Mouse (Mus musculus): ENCODE data around the gene Mob3a. TPM values are rescaled to one million over a fixed set of nuclear protein-coding genes. Genes with fewer than 3 reads are reported as not detected.

Mob3a gene
- total and polyA plus RNA-seq, 3 experiments = 56.9 to 84.2 (median 71.4) TPM

DNA sequence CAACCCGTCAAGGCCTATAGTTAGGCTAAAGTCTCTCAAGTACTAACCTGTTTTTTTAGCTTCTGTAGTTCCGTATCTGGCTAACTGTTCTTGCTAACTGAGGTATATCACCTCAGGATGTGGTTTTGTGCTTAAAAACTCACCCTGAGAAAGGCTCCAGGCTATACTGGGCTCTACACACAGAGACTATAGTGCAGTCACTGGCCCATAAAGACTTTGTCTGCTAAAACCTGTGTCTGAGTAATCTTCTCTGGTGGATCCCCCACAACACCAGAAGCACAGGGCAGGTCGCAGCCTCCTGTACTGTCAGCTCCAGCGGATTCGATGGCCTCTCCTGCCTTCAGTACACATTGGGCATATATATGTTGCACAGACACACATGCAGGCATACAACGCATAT, 19.8 kb downstream of the Mob3a start:
- no peaks in the 10 kb centered on the region for H3K9me3 ChIP-seq (replicated peaks; ENCODE audit: low read length)
- H3K27me3 ChIP-seq (replicated peaks) = no peaks in the 10 kb centered on the region
- H3K4me1 ChIP-seq (ENCODE audit: control insufficient read depth in 1 of 2, insufficient read depth in 2 of 2) = peaks cover 20 to 70% of the 10 kb centered on the region in 2 experiments
- peak; percentile 72 for DNase-seq (ENCODE audit: extremely low read depth)
- dilution Hi-C loops (cut with MboI; ENCODE audit: extremely low pct_ligation_motif_present, extremely low pct_unique_long_range_greater_than_20kb, low sequenced_read_pairs) (no loop called here), in situ Hi-C loops (cut with MboI; ENCODE audit: low pct_ligation_motif_present, low pct_unique_long_range_greater_than_20kb, low sequenced_read_pairs) (loop anchor here (5.0 to 25.0 kb wide), 2 partner anchors 70 to 245 kb away; partner anchors contain the start of gene Tcf3)
- H3K36me3 ChIP-seq (replicated peaks in 1 of 2; ENCODE audit: control insufficient read depth in 1 of 2, insufficient read depth in 1 of 2, low read length in 1 of 2) = peaks cover 22 to 42% of the 10 kb centered on the region in 2 experiments
- no peak overlapping the region for H3K4me2 ChIP-seq (ENCODE audit: insufficient read depth, low read depth, poor library complexity, severe bottlenecking)
- H3K9ac ChIP-seq (ENCODE audit: insufficient read depth, low read depth) = no peak overlapping the region
- no peak overlapping the region for H3K4me3 ChIP-seq (replicated peaks in 1 of 3; ENCODE audit: low read depth in 2 of 3, low read length in 2 of 3, poor library complexity in 1 of 3)
- TF ChIP-seq ETS1 (conservative IDR thresholded peaks at IDR 0.05; ENCODE audit: low read depth, low read length) = 0 out of 2 replicates have a peak, but pooled peaks have one; percentile 27
- TF ChIP-seq TBP (conservative IDR thresholded peaks at IDR 0.05; ENCODE audit: low read depth, low read length) = no peak
- H3K27ac ChIP-seq (ENCODE audit: insufficient read depth, low read depth) = no peak overlapping the region
- no peaks in the 10 kb centered on the region for H3K79me2 ChIP-seq (replicated peaks; ENCODE audit: control insufficient read depth, extremely low read depth, insufficient read depth, poor library complexity, severe bottlenecking)

DNA sequence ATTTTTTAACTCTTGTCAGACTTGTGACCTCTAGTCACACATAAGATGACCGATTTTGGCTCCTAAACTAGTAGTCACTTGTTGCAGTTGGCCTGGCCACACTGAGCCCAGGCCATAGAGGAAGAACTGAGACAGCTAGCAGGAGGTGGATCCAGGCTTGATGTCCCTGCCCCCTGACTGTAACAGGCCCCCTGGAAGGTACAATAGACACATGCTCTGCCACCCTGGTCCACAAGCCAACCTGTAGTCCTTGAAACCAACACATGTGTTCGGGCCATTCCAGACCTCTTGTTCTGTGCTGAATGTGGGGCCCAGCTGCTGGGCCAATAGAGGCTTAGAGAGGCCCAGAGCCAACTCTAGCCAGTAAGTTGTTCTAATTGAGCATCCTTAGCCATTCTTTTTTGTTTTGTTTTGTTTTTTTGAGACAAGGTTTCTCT, 21.5 kb downstream of the Mob3a start:
- H3K9ac ChIP-seq (ENCODE audit: insufficient read depth, low read depth) = no peak overlapping the region
- no peak for DNase-seq (ENCODE audit: extremely low read depth)
- peak overlapping the region; percentile 59 for H3K27ac ChIP-seq (ENCODE audit: insufficient read depth, low read depth)
- no peak overlapping the region for H3K4me3 ChIP-seq (replicated peaks in 1 of 3; ENCODE audit: low read depth in 2 of 3, low read length in 2 of 3, poor library complexity in 1 of 3)
- peaks cover 7% of the 10 kb centered on the region for H3K79me2 ChIP-seq (replicated peaks; ENCODE audit: control insufficient read depth, extremely low read depth, insufficient read depth, poor library complexity, severe bottlenecking)
- in situ Hi-C loops (cut with MboI; ENCODE audit: low pct_ligation_motif_present, low pct_unique_long_range_greater_than_20kb, low sequenced_read_pairs) (loop anchor here (5.0 to 25.0 kb wide), 2 partner anchors 68 to 243 kb away; partner anchors contain the start of gene Tcf3), dilution Hi-C loops (cut with MboI; ENCODE audit: extremely low pct_ligation_motif_present, extremely low pct_unique_long_range_greater_than_20kb, low sequenced_read_pairs) (no loop called here)
- H3K9me3 ChIP-seq (replicated peaks; ENCODE audit: low read length) = no peaks in the 10 kb centered on the region
- peaks cover 20 to 69% of the 10 kb centered on the region in 2 experiments for H3K4me1 ChIP-seq (ENCODE audit: control insufficient read depth in 1 of 2, insufficient read depth in 2 of 2)
- no peak overlapping the region for H3K4me2 ChIP-seq (ENCODE audit: insufficient read depth, low read depth, poor library complexity, severe bottlenecking)
- H3K36me3 ChIP-seq (replicated peaks in 1 of 2; ENCODE audit: control insufficient read depth in 1 of 2, insufficient read depth in 1 of 2, low read length in 1 of 2) = peaks cover 5 to 24% of the 10 kb centered on the region in 2 experiments
- no peak for TF ChIP-seq SIN3A (IDR thresholded peaks at IDR 0.05; ENCODE audit: low read length)
- no peak for TF ChIP-seq NELFE (IDR thresholded peaks at IDR 0.05; ENCODE audit: low read depth, low read length)
- TF ChIP-seq SMC3 (IDR thresholded peaks at IDR 0.05; ENCODE audit: low read depth, low read length) = no peak
- TF ChIP-seq POLR2AphosphoS2 (IDR thresholded peaks at IDR 0.05; ENCODE audit: low read depth, low read length) = no peak; the same call in 1 of the 2 replicates
- TF ChIP-seq MXI1 (IDR thresholded peaks at IDR 0.05; ENCODE audit: low read depth, low read length) = no peak
- TF ChIP-seq GABPA (IDR thresholded peaks at IDR 0.05; ENCODE audit: insufficient replicate concordance, low read depth, low read length) = no peak
- no peaks in the 10 kb centered on the region for H3K27me3 ChIP-seq (replicated peaks)

DNA sequence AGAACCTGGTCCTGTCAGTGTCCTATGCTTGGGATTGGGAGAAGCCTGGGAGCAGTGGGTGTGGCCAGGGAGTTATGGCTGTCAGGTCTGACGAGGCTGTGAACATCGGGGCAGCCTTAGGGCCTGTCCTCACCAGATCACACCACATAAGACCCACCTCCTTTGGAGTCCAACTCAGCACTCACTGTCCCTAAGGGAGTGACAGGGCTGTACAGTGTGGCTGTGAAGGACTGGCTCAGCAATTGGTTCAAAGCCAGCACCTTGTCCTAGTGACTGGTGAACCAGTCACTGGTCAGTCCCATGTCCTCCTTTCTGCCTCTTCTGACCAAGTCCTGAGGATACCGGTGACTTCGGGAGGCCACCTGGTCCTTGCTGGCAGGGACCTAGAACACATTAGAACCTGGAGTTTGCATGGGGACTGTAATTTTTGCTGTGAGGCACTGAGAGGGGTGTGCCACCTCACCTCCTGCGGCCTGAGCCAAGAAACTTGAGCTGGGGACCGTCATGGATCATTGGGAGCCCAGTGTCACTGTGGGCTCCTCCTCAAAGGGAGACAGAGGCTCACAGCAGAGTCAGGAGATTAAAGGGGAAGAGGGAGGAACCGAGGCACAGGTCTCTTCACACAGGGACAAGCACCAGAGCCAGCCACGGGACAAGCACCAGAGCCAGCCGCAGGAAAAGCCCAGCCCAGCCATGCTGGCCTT, 22.1 kb downstream of the Mob3a start:
- no peaks in the 10 kb centered on the region for H3K27me3 ChIP-seq (replicated peaks)
- H3K4me2 ChIP-seq (ENCODE audit: insufficient read depth, low read depth, poor library complexity, severe bottlenecking) = no peak overlapping the region
- H3K79me2 ChIP-seq (replicated peaks; ENCODE audit: control insufficient read depth, extremely low read depth, insufficient read depth, poor library complexity, severe bottlenecking) = peaks cover 13% of the 10 kb centered on the region
- H3K27ac ChIP-seq (ENCODE audit: insufficient read depth, low read depth) = peak overlapping the region; percentile 59
- no peak overlapping the region for H3K9ac ChIP-seq (ENCODE audit: insufficient read depth, low read depth)
- H3K4me1 ChIP-seq (ENCODE audit: control insufficient read depth in 1 of 2, insufficient read depth in 2 of 2) = peaks cover 20 to 69% of the 10 kb centered on the region in 2 experiments
- in situ Hi-C loops (cut with MboI; ENCODE audit: low pct_ligation_motif_present, low pct_unique_long_range_greater_than_20kb, low sequenced_read_pairs) = loop anchor here (5.0 to 25.0 kb wide), 2 partner anchors 67 to 242 kb away; partner anchors contain the start of gene Tcf3
- no peaks in the 10 kb centered on the region for H3K9me3 ChIP-seq (replicated peaks; ENCODE audit: low read length)
- DNase-seq (ENCODE audit: extremely low read depth) = no peak
- peaks cover 0 to 20% of the 10 kb centered on the region in 2 experiments for H3K36me3 ChIP-seq (replicated peaks in 1 of 2; ENCODE audit: control insufficient read depth in 1 of 2, insufficient read depth in 1 of 2, low read length in 1 of 2)
- TF ChIP-seq MAX (IDR thresholded peaks at IDR 0.05; ENCODE audit: low read length) (no peak), POLR2A (IDR thresholded peaks at IDR 0.05; ENCODE audit: low read depth, low read length) (no peak), NELFE (IDR thresholded peaks at IDR 0.05; ENCODE audit: low read depth, low read length) (no peak), NRF1 (IDR thresholded peaks at IDR 0.05; ENCODE audit: low read depth, low read length) (no peak), TCF12 (IDR thresholded peaks at IDR 0.05; ENCODE audit: low read depth, low read length) (no peak), RCOR1 (conservative IDR thresholded peaks at IDR 0.05; ENCODE audit: low read depth, low read length) (no peak), UBTF (IDR thresholded peaks at IDR 0.05; ENCODE audit: low read depth, low read length) (no peak), CHD1 (IDR thresholded peaks at IDR 0.05; ENCODE audit: low read depth, low read length) (no peak), JUND (conservative IDR thresholded peaks at IDR 0.05; ENCODE audit: low read depth, low read length) (no peak), MEF2A (IDR thresholded peaks at IDR 0.05; ENCODE audit: borderline replicate concordance, low read depth, low read length) (no peak), ELF1 (IDR thresholded peaks at IDR 0.05; ENCODE audit: low read depth, low read length) (no peak), ETS1 (conservative IDR thresholded peaks at IDR 0.05; ENCODE audit: low read depth, low read length) (no peak), PAX5 (IDR thresholded peaks at IDR 0.05; ENCODE audit: low read length) (no peak), ZNF384 (IDR thresholded peaks at IDR 0.05; ENCODE audit: low read depth, low read length) (no peak), POLR2AphosphoS2 (IDR thresholded peaks at IDR 0.05; ENCODE audit: low read depth, low read length) (no peak), USF2 (conservative IDR thresholded peaks at IDR 0.05; ENCODE audit: low read depth, low read length) (no peak), TBP (conservative IDR thresholded peaks at IDR 0.05; ENCODE audit: low read depth, low read length) (no peak), USF1 (IDR thresholded peaks at IDR 0.05; ENCODE audit: low read depth, low read length) (no peak), SMC3 (IDR thresholded peaks at IDR 0.05; ENCODE audit: low read depth, low read length) (no peak)
- no peak overlapping the region for H3K4me3 ChIP-seq (replicated peaks in 1 of 3; ENCODE audit: low read depth in 2 of 3, low read length in 2 of 3, poor library complexity in 1 of 3)
- dilution Hi-C loops (cut with MboI; ENCODE audit: extremely low pct_ligation_motif_present, extremely low pct_unique_long_range_greater_than_20kb, low sequenced_read_pairs) = no loop called here
